In the genomic region with DNA sequence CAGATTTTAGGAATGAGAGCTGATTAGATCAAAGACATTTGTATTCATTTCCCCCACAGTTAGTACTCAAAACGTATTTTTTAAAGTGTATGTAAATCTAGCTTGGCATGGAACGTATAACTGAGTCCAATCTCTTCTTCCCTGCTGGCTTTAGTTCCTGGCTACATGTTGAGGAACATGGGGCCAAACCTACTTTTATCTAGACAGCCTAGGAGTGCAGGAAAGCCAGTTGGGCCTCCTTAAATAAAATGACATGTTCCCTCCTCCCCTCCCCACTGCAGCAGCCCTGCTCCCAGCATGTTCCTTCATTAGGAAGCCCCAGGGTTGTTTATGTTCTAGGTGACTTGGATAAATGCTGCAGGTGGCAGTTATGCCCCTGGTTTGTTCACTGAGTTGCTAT, we compare ENCODE assay signal across 24 mouse cellular contexts.
DNase-seq lines count a peak whose midpoint lies in the region; ATAC-seq lines count a peak whose summit lies in the region.
"Had no signal": no experiment of that assay in that cellular context is flagged by ENCODE, and none has a peak within 500 bp of the region (broad histone marks: within the 10 kb centered on the region; RNA-seq: fewer than 3 reads in every experiment).

No protein-coding gene starts in this region.

- no peaks in the 10 kb centered on the region for H3K36me3 ChIP-seq in hindbrain, embryonic 14.5 days (replicated peaks; ENCODE audit: control insufficient read depth, insufficient read depth)
- no peaks in the 10 kb centered on the region for H3K36me3 ChIP-seq in hindbrain, embryonic 12.5 days
- no peaks in the 10 kb centered on the region for H3K36me3 ChIP-seq in midbrain, embryonic 15.5 days (replicated peaks)
- no peaks in the 10 kb centered on the region for H3K36me3 ChIP-seq in heart, embryonic 10.5 days
- H3K36me3 ChIP-seq: intestine, embryonic 15.5 days; limb, embryonic 12.5 days; neural tube, embryonic 13.5 days; stomach, embryonic 15.5 days had no signal

- peak overlapping the region; percentile 41; the same call in 1 of the 2 replicates for H3K27ac ChIP-seq in hindbrain, embryonic 14.5 days
- H3K27ac ChIP-seq in hindbrain, embryonic 12.5 days, result no peak overlapping the region
- H3K27ac ChIP-seq in midbrain, embryonic 15.5 days, result peak overlapping the region; percentile 46; the same call in 1 of the 2 replicates
- H3K27ac ChIP-seq in heart, embryonic 10.5 days, result no peak overlapping the region
- H3K27ac ChIP-seq: intestine, embryonic 15.5 days; limb, embryonic 12.5 days; macrophage; neural tube, embryonic 13.5 days; stomach, embryonic 15.5 days had no signal

- H3K9me3 ChIP-seq in hindbrain, embryonic 14.5 days (ENCODE audit: control insufficient read depth, low read length), result no peaks in the 10 kb centered on the region
- H3K9me3 ChIP-seq in hindbrain, embryonic 12.5 days (replicated peaks), result no peaks in the 10 kb centered on the region
- H3K9me3 ChIP-seq in midbrain, embryonic 15.5 days, result no peaks in the 10 kb centered on the region
- no peaks in the 10 kb centered on the region for H3K9me3 ChIP-seq in heart, embryonic 10.5 days
- H3K9me3 ChIP-seq: intestine, embryonic 15.5 days; limb, embryonic 12.5 days; neural tube, embryonic 13.5 days; stomach, embryonic 15.5 days had no signal

- no peak for ATAC-seq in hindbrain, embryonic 14.5 days (ENCODE audit: low FRiP score)
- no peak for ATAC-seq in hindbrain, embryonic 12.5 days (ENCODE audit: low FRiP score)
- ATAC-seq in midbrain, embryonic 15.5 days (replicated peaks), result 0 out of 2 replicates have a peak, but pooled peaks have one; percentile 3
- ATAC-seq: intestine, embryonic 15.5 days; liver, postnatal 0 days; lung, postnatal 0 days had no signal

- 79% methylated on average over 2 of the region's 2 CpGs for WGBS in hindbrain, embryonic 14.5 days
- 81% methylated on average over 2 of the region's 2 CpGs for WGBS in hindbrain, embryonic 12.5 days
- WGBS in midbrain, embryonic 15.5 days, result 74% methylated on average over 2 of the region's 2 CpGs
- 64% methylated on average over 2 of the region's 2 CpGs for WGBS in heart, embryonic 10.5 days

- no peaks in the 10 kb centered on the region for H3K27me3 ChIP-seq in hindbrain, embryonic 14.5 days (ENCODE audit: control insufficient read depth, insufficient read depth, low read length)
- no peaks in the 10 kb centered on the region for H3K27me3 ChIP-seq in hindbrain, embryonic 12.5 days
- H3K27me3 ChIP-seq in midbrain, embryonic 15.5 days (replicated peaks), result no peaks in the 10 kb centered on the region
- H3K27me3 ChIP-seq in heart, embryonic 10.5 days (ENCODE audit: insufficient read depth, poor library complexity, severe bottlenecking), result no peaks in the 10 kb centered on the region
- H3K27me3 ChIP-seq: intestine, embryonic 15.5 days; limb, embryonic 12.5 days; neural tube, embryonic 13.5 days; stomach, embryonic 15.5 days had no signal

- no peak overlapping the region for H3K9ac ChIP-seq in hindbrain, embryonic 14.5 days
- no peak overlapping the region for H3K9ac ChIP-seq in hindbrain, embryonic 12.5 days
- H3K9ac ChIP-seq in midbrain, embryonic 15.5 days, result no peak overlapping the region
- H3K9ac ChIP-seq: intestine, embryonic 15.5 days; limb, embryonic 12.5 days; liver, postnatal 0 days; neural tube, embryonic 13.5 days; stomach, embryonic 15.5 days had no signal

- DNase-seq in cerebellum, adult 9-10 months, result peak; percentile 23
- DNase-seq in cerebellum, postnatal 25 days, result no peak
- DNase-seq in hindbrain, embryonic 14.5 days (ENCODE audit: low spot score), result no peak
- DNase-seq in brain, adult 2 months (ENCODE audit: low read depth, low spot score), result peak; percentile 44
- DNase-seq in heart, embryonic 10.5 days (ENCODE audit: low spot score), result no peak
- DNase-seq: adrenal gland, postnatal 25 days; cerebellum, adult 11 months; kidney, adult 8-10 months; kidney, postnatal 10 days; liver, postnatal 0 days; right cerebral cortex, postnatal 4 days; thymus, adult 18-20 months; thymus, postnatal 36 days had no signal

- no peak overlapping the region for H3K4me3 ChIP-seq in hindbrain, embryonic 14.5 days (replicated peaks; ENCODE audit: low read length)
- H3K4me3 ChIP-seq in hindbrain, embryonic 12.5 days, result no peak overlapping the region
- no peak overlapping the region for H3K4me3 ChIP-seq in midbrain, embryonic 15.5 days
- no peak overlapping the region for H3K4me3 ChIP-seq in heart, embryonic 10.5 days
- H3K4me3 ChIP-seq: intestine, embryonic 15.5 days; limb, embryonic 12.5 days; myocyte; neural tube, embryonic 13.5 days; stomach, embryonic 15.5 days had no signal

- H3K4me2 ChIP-seq in hindbrain, embryonic 14.5 days (replicated peaks), result no peak overlapping the region
- H3K4me2 ChIP-seq in hindbrain, embryonic 12.5 days (replicated peaks), result no peak overlapping the region
- H3K4me2 ChIP-seq in midbrain, embryonic 15.5 days, result no peak overlapping the region
- H3K4me2 ChIP-seq: heart, embryonic 11.5 days; intestine, embryonic 15.5 days; limb, embryonic 12.5 days; liver, embryonic 11.5 days; neural tube, embryonic 13.5 days; stomach, embryonic 15.5 days had no signal

- H3K4me1 ChIP-seq in hindbrain, embryonic 14.5 days (replicated peaks; ENCODE audit: control insufficient read depth, insufficient read depth, low read length), result peaks cover 11% of the 10 kb centered on the region
- peaks cover 10% of the 10 kb centered on the region for H3K4me1 ChIP-seq in hindbrain, embryonic 12.5 days
- peaks cover 19% of the 10 kb centered on the region for H3K4me1 ChIP-seq in midbrain, embryonic 15.5 days
- H3K4me1 ChIP-seq in heart, embryonic 10.5 days, result peaks cover 9% of the 10 kb centered on the region; the same call in 1 of the 2 replicates
- H3K4me1 ChIP-seq: intestine, embryonic 15.5 days; limb, embryonic 12.5 days; stomach, embryonic 15.5 days had no signal

Comparison
In these comparisons a context has a peak if more than half of its experiments do, and no peak if none do; other contexts are left out.
1. DNase-seq: peak in cerebellum, adult 9-10 months (single experiment) and brain, adult 2 months (single experiment); none in cerebellum, postnatal 25 days (0 of 2), hindbrain, embryonic 14.5 days (single experiment) and heart, embryonic 10.5 days (single experiment).
2. H3K27ac ChIP-seq: peak in hindbrain, embryonic 14.5 days (single experiment) and midbrain, embryonic 15.5 days (single experiment); none in hindbrain, embryonic 12.5 days (single experiment) and heart, embryonic 10.5 days (single experiment).